Mouse (Mus musculus): Measurements from ENCODE around the gene Mlh1.

The Mlh1 gene

DNA sequence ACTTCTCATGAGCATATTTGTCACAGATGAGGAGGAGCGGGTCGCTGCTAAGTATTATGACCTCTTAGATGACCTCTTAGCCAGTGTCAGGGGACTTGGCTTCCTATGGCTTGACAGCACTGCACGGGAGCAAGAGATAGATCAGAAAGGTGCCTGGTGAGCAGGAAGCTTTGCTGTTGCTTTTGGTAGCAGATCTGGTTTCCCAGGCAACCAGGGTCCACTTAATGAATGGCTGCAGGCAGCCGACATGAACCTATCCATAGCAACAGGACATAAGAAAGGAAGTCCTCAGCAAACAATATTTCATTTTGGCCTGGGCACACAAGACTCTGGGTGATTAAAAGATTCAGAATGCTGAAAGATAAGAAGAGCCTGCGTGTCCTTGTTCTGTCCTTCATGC is 14.1 kb upstream of the Mlh1 start:
- no peak for DNase-seq (ENCODE audit: low spot score in 2 of 2)

DNA sequence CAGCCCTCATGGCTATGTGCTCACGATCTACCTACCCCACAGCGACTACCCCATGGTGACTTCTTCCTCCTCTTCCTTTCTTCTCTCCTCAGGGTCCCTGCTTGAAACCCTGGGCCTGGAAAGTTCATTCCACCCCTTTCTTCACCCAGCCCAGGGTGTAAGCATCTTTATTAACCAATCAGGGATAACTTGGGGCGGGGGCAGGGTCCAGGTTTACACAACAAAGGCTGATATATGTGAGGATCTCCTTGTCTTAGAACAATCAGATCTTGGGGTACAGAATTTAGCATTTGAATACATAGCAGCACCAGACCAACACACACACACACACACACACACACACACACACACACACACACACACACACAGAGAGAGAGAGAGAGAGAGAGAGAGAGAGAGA is 13.5 kb upstream of the Mlh1 start:
- DNase-seq (ENCODE audit: low spot score in 2 of 2): no peak

DNA sequence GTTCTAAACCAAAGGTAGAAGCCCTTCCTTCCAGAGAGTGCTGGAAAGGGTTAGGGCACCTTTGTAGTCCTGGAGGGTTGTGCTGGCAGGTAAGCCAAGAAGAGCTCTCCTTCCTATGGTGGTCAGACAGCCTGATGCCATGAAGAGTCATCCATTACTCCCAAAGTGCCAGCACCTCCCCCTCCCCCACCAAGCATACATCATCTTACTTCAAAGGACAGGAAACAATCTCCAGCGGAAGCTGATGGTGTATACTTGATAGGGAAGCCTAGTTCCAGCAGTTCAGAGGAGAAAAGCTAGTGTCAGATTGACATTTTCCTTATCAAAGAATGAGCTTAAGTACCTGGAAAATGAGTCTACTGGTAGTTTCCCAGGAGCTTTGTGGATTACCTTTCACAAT is 3.6 kb upstream of the Mlh1 start:
- no peak for DNase-seq (ENCODE audit: low spot score in 2 of 2)

DNA sequence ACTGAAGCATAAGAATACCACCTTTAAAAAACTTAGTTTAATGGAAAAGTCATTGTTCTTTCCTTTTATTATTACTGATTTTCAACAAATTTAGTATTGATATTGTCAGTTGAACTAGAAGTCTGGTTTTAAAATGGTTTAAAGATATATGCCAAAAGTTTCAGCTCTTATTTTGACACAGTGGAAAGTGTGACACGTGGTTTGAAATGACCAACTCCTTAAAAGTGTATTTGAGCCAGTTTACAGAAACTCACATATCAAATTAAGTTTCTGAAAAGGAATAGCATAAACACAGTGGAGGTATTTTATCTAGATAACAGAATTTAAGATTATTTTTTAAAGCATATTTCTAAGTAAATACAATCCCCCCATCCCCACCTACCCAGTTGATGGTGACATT is 2.4 kb upstream of the Mlh1 start:
- no peak for DNase-seq (ENCODE audit: low spot score in 2 of 2)

DNA sequence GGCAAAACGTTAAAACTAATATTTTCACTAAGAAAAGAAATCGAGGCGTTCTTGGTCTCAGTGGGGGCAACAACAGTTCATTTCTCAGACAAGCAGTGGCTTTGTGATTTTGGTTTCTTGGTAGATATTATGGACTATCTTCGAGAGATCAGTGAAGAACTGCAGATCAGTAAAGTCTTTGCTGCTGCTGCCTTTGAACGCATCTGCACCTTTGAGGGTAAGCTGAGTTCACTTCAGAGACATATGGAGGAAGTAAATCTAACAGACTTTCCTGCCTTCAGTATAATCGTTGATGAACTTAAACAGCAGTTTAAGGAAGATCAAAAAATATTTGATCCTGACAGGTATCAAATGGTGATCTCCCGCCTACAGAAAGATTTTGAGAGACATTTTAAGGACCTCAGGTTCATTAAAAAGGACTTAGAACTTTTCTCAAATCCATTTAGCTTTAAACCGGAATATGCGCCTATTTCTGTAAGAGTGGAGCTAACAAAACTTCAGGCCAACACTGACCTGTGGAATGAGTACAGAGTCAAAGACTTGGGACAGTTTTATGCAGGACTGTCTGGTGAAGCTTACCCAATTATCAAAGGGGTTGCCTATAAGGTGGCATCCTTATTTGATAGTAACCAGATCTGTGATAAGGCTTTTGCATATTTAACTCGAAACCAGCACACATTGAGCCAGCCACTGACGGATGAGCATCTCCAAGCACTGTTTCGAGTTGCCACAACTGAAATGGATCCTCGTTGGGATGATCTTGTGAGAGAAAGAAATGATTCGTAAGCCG is 1.6 kb upstream of the Mlh1 start:
- DNase-seq (ENCODE audit: low spot score in 2 of 2): no peak

DNA sequence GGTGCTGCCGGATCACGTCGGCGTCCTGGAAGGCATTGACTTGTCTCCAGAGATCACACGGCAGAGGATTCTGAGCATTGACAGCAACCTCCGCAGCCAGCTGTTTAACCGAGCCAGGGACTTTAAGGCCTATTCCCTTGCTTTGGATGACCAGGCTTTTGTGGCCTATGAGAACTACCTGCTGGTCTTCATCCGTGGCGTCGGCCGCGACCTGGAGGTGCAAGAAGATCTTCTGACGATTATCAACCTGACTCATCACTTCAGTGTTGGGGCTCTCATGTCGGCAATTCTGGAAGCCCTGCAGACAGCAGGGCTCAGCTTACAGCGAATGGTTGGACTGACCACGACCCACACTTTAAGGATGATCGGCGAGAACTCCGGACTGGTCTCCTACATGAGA is 765 bp upstream of the Mlh1 start:
- no peak for DNase-seq (ENCODE audit: low spot score in 2 of 2)

DNA sequence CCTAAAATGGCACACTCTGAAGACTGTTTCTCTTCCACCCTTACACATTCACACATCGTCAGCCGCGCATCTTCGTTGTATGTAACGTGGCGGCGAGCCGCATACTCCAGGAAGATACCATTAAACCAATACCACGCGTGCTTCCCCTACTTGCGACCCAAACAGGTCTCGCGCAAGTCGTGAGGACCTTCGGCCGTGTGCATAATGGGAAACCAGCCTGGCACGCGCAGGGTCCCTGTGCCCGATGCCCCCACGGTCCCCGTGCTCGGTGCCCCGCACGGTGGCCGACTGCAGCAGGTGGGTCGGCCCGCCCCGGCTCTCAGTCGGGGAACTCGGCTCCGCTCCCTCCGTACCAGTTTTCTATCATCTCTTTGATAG is 546 bp downstream of the Mlh1 start:
- DNase-seq (ENCODE audit: low spot score in 2 of 2): no peak

DNA sequence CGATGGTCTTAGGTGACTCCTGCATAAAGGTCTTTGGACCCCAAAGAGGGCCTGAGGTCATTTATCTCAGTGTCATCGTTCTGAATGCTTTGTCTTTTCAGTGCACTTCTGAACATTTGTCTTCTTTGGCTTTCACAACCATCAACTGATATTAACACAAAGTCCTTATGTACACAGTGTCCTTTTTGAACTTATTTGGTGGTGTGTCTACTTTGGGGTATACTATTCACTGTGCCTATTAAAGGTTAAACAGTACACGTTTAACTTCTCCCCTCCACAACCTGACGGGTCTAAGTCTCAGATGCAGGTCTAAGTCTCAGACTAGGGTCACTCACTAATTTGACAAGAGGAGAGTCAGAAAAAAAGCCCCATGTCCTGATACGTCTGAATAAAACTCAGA is 985 bp downstream of the Mlh1 start:
- no peak for DNase-seq (ENCODE audit: low spot score in 2 of 2)

DNA sequence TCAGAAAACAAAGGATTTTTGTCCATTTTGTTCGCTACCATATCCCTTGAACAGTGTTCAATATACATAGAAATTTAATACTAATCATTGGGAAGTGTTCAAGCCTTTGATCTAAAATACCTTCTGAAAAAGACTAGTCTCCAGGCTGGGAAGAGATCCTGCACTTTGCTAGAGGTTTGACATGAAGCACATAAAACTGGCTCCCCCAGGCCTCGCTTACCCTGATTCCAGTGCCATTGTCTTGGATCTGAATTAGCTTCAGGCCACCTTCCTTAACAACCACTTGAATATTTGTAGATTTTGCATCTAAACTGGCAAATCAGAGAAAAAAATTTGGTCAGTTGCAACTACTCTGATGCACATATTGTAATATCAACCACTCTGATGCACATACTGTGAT is 3.6 kb downstream of the Mlh1 start:
- no peak for DNase-seq (ENCODE audit: low spot score in 2 of 2)

DNA sequence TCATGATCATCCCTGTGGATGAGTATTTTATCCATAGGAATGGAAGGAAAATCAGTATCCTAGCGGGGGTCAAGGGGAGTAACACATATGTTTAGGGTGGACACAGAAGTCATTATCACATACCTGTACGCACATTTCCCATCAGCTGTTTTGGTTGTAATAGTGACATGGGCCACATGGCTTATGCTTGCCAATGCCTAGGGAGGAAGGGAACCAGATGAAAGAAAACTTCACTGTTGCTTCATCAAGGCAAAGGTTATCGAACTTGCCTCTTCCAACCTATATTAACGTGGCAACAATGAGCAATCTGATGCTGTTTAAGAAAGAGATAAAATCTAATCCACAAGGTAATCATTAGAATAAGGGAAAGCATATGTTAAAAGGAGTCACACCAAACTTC is 10.2 kb downstream of the Mlh1 start:
- no peak for DNase-seq (ENCODE audit: low spot score in 2 of 2)

DNA sequence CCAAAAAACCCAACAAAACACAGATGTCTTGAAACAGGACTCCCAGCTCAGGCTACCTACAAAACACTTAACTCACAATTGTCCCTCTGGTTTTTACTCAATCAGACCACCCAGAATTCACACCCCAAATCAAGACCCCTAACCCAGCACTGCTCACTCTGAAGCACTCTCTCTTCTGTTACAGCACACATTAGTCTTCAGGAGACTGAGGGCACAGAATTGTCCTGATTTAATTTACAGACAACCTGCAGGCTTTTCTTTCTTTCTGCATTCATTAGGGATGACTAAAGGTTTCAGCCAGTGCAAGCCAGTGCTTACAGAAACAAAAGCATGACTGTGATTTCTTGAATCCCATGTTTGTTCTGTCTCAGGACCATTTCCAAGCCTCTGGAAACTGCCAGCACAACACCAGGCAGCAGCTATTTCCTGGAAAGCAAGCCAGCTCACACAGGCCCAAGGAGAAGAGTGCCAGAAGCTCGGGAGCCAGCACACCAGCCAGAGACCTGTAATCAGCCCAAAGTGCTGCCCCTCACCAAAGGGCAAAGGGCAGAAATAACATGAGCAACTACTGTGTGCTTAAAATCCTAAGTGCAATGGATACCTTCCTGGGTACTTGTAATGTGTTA is 11.1 kb downstream of the Mlh1 start:
- DNase-seq (ENCODE audit: low spot score in 2 of 2): no peak

DNA sequence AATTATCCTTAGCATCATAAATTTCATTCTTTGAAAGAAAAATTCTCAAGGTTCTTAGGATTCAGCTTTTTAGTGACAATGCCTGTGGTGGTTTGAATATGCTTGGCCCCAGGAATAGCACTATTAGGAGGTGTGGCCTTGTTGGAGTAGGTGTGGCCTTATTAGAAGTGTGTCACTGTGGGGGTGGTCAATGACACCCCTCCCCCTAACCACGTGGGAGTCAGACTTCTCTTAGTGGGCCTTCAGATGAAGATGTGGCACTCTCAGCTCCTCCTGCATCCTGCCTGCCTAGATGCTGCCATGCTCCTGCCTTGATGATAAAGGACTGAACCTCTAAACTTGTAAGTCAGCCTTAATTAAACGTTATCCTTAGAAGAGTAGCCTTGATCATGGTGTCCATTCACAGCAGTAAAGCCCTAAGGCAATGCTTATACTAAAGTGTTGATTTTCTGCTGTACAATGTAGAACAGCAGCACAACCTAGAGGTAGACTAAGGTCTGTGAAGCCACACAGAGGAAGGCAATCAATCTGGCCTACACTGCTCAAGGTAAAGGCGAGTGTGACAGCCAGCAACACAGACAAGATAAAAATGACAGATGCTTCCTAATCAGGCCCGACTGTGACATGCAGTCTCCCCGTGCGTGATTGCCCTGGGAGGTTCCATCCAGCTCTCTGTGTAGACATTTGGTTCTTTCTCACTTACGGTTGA is 19.3 kb downstream of the Mlh1 start:
- no peak for DNase-seq (ENCODE audit: low spot score in 2 of 2)

DNA sequence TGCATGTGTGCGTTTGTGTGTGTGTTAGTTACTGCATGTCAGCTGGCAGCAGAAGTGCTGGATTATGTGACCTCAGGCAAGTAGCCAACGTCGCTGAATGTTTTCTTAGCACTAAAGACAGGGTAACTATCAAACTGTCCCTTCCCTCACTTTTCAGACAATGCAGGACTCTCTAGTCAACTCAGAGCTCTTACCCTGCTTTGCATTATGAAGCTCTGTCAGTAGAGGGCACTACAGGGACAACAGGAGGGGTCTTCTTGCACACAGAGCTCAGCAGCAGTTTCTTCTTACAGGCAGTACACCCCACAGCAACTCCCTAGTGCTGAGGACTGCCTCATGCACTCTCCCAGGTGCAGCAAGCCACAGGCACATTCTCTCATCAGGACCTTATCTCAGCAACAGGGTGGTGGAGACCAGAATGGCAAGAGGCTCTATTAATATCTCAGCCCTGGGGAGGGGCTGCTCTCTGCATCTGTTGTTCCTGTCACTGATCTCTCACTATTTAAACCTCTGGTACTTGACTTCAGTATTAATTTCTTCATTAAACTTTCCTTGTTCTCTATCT is 23.8 kb downstream of the Mlh1 start:
- no peak for DNase-seq (ENCODE audit: low spot score in 2 of 2)

DNA sequence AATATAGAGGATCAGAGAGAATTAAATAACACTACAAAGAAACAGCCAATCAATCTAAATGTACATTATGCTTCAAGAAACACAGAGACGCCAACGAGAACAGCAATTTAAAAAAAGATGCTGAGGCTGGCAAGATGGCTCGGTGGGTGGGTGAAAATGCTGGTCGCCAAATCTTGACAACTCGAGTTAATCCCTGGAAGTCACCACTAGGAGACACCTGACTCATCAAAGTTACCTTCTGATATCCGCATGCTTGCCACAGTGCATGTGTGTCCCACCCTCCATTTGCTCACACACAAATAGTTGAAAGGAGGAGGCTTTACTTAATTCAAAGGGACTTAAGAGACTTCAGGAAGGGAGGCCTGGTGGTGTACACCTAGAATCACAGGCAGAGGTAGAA is 26.0 kb downstream of the Mlh1 start:
- no peak for DNase-seq (ENCODE audit: low spot score in 2 of 2)

DNA sequence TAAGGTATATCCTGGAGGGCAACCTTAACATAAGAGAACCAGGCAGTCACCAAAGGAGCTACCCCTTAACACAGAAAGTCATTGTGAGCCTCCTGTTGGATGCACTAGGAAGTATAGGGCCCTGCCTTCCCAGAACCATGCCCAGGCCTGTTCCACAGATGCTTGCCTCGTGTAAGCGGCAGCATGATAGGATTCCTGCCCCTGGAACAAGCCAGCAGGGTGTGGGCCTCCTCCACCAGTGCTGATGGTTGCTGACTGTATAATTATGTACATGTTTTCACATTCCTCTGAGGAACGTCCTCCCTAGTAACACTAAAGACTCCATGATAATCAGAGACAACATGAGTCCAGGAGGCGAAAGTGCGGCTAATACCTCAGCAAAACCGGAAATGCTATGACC is 28.2 kb downstream of the Mlh1 start:
- no peak for DNase-seq (ENCODE audit: low spot score in 2 of 2)

DNA sequence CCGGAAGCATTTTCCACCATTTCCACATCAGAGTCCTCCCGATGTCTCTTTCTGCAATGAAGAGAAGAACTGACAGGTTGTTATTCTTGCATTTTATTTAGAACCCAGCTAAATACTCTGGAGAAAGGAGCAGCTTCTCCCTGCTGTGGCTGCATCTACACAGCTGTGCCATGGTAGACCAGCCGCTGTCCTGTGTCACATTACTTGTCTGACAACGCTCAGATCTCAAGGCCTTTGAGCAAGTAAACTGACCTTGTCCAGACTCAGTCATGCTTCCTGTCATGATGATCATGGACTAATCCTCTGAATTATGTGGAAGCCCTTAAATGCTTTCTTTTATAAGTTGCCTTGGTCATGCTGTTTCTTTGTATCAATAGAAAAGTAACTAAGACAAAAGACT is 31.8 kb downstream of the Mlh1 start:
- no peak for DNase-seq (ENCODE audit: low spot score in 2 of 2)

DNA sequence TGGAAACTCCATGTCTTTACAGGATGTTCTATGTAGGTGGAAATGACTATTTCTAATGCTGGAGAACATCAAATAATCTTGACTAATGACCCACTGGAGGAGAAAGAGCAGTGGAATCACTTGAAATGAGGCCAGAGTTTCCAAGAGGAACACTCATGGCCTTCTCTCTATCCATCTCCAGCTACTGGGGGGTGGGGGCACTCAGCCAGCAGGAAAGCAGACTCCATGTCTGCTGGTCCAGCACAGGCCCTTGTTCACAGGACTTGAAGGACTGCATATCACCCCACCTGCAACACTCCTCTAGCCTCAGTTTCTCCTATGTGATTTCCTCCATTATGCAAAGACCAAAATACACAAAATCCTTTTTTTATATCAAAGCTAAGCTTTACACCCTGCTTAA is 33.9 kb downstream of the Mlh1 start:
- no peak for DNase-seq (ENCODE audit: low spot score in 2 of 2)

DNA sequence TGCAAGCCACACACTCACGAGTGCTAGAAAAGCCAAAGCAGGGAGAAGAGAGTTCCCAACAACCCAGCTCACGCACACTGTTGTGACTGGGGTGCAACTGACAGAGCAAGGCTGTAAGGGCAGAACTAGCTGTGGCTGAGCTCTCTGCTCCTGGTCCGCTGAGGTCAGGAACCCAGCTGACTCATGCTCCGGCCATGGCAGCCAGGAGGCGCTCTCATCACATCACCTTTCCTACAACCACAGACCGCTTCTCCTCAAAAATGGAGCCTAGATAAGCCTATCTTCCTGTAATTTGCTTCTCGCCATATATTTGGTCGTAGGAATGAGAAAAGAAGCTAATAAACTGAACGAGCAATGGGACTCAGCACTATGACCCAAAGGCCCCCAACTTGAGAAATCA is 36.9 kb downstream of the Mlh1 start:
- no peak for DNase-seq (ENCODE audit: low spot score in 2 of 2)

DNA sequence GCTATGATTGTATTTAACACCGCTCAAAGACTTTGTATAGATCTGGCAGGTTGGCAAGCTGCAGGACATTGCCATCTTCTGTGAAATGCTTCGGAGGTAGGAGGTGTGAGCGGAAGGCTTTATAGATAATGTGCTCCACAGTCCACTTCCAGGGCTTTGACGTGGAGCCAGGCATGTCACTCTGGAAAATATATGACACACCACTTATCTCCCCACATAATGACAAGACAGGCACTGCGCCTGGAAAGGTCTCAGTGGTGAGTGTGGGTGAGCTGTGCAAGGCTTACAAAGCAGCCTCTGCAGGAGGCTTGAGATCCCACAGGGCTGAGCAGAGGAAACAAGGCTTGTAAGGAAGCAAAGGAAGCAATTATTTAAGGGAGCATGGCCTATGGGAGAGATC is 43.1 kb downstream of the Mlh1 start:
- no peak for DNase-seq (ENCODE audit: low spot score in 2 of 2)

DNA sequence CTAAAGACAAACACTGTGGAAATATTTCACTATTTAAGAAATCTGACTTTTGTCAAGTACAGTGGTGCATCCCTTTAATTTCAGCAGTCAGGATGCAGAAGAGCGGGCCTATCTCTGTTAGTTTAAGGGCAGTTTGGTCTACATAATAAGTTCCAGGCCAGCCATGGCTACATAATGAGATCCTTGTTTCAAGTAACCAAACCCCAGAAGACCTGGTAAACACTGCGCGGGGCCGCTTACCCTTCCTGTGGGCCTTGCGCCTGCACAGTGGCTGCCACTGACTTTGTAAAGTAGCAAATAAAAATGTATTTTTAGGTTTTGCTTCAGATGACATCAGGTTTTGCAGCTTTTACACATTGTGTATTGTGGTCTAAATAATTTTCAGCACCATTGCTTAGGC is 48.2 kb downstream of the Mlh1 start:
- no peak for DNase-seq (ENCODE audit: low spot score in 2 of 2)

DNA sequence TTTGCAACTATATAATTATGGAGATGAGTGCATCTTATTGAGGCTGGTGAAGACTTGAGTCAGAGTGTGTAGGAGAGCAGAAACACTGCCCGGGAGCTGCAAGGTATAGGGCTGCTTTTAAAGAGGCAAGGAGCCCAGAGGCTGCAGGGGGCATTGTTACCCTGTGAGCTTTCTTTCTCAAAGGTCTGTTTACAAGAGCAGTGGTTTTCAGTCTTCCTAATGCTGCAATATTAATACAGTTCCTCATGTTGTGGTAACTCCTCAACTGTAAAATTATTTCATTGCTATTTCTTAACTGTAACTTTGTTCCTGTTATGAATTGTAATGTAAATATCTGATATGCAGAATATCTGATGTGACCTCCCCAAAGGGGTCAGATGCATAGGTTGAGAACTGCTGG is 50.0 kb downstream of the Mlh1 start:
- DNase-seq (ENCODE audit: low spot score in 2 of 2): no peak

DNA sequence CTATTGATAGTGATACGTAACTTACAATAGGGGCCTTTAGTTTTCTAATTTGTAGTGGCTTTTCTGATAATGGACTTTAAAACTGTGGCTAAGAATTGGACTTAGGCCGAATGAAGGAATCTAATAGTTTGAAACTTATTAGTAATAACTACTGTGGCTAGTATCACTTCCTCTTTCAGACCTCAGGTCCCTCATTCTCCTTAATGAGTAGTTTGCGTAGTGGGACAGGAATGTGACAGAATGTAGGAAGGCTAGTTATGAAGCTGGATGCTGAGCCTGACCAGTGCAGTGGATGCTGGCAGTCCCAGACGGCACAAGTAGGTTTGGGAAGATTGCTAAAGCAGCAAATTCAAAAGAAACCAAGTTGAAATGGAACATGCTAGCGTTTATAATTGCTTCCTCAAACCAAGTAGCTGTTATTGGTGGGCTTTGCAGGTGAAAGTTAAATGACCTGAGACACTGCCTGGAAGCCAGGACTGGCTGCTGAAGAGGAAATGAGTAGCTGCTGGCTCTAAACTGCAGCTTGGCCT is 51.0 kb downstream of the Mlh1 start:
- DNase-seq (ENCODE audit: low spot score in 2 of 2): no peak

DNA sequence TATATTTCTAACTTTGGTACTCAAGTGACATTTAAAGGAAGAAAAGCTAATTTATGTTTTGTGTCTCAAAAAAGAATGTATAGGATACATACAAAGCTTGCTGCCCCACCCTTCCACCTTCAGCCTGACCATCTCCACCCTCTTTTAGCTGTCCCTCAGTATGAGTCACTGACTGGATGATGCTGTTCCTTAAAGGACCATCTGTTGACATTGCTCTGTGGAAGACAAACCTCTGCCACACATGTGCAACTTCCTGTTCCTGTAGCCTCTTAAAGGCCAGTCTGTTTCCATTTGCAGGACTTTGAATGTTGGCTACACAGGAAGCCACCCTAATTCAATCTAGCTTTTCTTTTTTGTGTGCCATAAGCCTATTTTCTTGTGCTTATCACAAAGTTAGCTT is 55.2 kb downstream of the Mlh1 start:
- DNase-seq (ENCODE audit: low spot score in 2 of 2): no peak
